Mouse (Mus musculus) liver, adult (tissue): Measurements from ENCODE around the gene Il10ra.

ENCODE experiments used
- GATA4 ChIP-seq: IDR thresholded peaks from 2 replicates; pipeline ENCODE4 v1.6.1; 2014; ENCODE audit warnings: mild to moderate bottlenecking, low read length; ENCODE audit not compliant: insufficient replicate concordance

Gene Il10ra

DNA sequence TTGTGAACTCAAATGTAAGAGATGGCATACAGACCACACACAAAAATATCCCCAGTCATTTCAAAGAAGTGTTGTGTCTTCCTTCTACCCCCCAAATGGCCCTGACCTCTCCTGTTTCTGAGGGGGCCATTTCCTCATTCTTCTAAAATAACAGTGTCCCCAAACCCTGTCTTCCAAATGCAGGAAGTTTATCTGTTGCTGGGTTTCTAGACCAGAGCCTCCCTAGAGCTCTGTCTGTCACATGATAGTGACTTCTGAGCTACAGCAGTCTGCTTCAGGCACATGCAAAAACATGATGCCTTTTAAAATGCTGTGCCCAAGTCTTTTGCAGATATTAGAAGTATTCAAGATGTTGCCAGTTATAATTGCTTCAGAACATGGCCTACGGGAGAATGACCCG, 5.7 kb upstream of the Il10ra start:
- TF ChIP-seq GATA4, result no peak

DNA sequence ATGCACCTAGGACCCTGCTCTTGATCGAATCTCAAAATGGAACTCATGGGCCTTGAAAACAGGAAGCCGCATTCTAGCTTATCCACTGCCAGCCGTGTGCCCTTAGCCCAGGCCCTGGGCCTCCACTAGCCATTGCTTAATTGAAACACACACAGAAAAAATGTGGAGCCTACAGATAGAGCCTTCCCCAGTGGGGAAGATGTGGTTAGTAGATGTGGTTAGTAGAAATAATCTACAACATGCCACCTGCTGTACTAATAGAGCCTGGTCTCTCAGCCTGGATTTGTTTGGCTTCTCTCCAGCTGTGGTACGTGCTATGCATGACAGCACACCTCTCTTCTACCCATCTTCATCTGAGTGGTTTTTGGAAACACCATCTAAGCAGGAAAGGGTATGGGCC, 5.3 kb upstream of the Il10ra start:
- TF ChIP-seq GATA4, result no peak

DNA sequence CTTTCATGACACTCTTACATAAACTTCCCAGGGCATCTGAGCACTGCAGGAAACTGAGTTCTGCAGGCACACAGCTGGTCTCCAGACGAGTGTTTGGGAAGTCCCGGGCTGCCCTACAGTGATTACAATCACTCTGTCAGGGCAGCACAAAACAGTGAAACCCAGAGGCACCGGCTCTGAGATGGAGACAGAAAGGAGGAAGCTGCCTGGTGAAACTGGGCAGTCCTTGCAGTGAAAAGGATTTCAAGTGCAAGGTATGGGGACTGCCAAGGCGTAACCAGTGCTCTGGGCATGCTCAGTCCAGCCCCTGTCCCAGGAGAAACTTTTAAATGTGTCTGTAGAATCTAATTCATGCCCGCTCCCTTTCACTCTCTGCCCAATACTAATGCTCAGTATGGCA, 3.3 kb upstream of the Il10ra start:
- no peak for TF ChIP-seq GATA4

DNA sequence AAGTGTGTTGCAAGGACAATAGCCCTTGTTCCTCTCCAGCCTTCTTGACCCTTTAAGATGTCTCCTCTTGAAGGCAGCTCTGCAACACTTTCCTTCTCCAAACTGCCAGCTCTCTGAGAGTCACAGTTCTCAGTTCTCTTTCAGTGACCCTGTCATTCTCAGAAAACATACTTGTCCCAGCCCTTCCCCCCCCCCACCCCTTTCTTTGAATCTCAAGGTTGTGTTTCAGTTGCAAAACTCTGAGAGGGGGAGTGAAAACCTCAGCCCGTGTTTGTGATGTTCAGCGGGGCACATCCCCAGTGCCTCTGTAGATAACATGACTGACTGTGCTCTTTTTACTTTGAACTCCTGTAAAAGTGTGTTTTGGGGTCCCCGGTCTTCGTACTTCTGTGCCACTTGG, 870 bp downstream of the Il10ra start:
- TF ChIP-seq GATA4, result no peak

DNA sequence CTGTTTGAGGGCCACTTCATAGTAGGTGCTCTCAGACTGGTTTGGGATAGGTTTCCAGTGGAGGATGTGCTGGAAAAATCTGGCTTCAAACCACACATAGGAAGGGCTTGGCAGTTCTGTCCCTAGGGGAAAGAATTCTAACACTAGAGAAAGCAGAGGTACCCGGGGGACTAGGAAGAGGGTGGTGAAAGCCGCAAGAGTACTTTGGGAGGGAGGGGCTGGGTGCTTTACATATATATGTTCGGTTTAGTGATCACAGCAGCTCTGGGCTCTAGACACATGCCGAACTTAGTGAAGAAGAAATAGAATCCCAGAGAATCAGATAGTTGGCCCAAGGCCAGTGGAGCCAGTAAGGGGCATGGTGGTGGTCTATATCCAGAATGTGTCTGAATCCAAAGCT, 1.9 kb downstream of the Il10ra start:
- TF ChIP-seq GATA4, result no peak

DNA sequence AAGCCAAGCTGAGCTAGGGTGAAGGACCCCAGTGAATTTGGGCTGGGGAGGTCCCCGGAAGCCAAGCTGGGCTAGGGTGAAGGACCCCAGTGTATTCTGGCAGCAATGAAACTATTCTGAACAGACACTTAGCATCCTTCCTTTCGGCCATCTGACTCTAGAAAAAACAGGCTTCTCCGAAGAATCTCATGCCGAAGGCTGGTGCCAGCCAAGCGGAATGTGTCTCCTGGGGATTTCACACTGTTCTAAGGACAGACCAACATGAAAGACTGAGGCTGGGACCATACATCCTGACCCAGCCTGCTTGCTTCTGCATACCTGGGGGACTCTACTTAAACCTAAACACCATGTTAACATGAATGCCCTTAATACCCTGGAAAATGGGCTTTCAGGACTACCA, 7.1 kb downstream of the Il10ra start:
- TF ChIP-seq GATA4, result no peak

DNA sequence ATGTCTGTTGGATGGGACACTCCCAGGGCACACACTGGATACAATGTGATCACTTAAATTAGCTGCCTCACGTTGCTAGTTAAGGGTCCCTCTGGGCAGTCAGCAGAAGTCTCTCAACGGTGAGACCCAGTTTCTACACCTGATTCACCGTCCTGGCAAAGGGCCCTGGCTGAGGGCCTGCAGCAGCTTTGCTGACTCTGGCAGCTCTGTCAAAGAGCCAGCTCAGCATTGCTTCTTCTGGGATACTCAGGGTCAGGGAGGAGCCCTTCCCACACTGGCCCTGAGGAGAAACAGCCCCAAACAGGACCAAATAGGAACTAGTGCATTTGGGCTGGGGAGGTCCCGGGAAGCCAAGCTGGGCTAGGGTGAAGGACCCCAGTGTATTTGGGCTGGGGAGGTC, 7.5 kb downstream of the Il10ra start:
- TF ChIP-seq GATA4, result no peak

DNA sequence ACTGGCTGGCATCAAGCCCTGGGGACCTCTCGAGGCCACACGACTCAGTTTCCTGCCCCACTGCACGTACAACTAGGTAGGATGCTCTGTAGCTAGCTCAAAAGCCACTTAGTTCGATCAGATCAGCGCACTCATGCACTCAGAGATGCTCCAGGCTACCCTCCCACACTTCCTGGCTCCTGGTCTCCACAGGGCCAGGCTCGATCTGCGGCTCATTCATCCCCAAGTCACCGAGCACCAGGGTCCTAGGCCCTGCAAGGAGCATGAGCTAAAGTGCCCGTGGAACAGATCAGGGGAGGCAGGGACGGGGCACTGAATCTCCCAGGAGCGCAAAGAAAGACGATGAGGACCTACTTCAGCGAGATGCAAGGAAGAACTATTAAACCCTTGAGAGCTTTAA, 9.9 kb downstream of the Il10ra start:
- no peak for TF ChIP-seq GATA4

DNA sequence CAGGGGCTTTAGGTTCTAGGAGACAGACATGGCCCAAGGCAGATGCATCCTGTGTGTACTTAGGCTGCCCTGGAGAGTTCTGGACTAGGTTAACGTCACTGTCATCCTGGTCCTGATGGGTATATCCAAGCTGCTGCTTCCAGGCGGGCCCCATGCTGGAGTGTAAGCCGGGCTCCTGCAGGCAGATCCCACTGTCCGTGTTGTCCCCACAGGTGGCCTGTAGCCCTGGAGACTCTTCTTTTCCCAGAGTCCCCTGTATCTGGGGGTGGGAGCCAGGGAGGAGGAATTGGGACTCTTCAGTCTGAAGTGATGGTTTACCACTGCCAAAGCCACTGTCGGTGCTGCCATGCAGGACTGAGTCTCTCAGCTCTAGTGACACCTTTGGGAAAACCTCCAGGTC, 13.0 kb downstream of the Il10ra start:
- TF ChIP-seq GATA4, result no peak

DNA sequence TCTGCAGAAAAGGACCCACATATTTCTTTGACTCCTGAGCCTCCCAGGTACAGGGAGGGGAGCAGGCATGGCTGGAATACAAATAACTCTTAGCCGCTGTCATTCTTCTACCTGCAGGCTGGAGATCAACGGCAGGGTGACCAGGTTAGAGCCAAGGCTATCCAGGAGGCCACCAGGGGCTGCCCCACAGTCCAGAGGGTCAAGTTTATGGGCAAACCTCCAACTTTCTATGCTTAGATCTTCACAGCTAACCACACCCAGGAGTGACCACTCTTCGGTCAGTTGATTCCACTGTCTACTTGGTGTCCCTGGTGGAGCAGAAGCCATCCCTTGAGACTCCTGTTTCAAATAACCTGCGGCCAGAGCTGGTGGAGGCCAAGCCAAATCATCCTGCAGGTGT, 13.5 kb downstream of the Il10ra start:
- TF ChIP-seq GATA4, result no peak

DNA sequence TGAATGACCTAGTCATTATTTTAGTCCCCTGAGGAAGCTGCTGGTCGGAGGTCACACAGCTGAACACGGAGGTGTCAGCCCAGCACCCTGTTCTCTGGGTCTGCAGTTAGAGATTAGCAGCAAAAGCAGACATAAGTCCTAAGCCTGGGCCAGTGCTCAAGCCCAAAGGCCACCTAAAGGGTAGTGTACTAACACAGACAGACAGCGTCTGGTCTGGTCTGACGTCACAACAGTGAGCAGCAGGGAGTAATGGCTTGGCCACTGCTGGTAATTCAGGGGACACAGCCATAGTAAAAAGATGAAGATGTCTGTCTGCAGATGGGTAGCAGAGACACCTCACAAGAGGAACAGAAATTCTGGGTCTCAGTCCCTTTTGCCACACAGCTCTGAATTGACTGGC, 14.3 kb downstream of the Il10ra start:
- TF ChIP-seq GATA4, result no peak

DNA sequence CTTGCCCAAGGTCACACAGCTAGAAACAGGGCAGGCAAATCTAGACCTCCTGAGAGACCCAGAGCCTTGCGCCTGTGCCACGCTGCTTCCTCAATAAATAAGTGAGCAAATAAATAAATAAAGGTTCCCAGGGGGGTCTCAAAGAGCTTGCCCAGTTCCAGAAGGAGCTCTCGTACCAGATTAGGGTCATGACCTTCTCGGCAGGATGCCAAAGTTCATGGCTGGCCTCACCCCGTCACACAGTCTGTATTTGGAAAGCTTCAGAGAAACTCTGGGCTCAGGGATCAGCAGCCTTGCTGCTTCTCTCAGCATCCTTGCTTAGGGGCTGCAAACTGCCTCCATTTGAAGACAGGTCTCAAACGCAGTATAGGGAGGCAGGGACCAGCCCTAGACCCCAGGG, 14.9 kb downstream of the Il10ra start:
- no peak for TF ChIP-seq GATA4

DNA sequence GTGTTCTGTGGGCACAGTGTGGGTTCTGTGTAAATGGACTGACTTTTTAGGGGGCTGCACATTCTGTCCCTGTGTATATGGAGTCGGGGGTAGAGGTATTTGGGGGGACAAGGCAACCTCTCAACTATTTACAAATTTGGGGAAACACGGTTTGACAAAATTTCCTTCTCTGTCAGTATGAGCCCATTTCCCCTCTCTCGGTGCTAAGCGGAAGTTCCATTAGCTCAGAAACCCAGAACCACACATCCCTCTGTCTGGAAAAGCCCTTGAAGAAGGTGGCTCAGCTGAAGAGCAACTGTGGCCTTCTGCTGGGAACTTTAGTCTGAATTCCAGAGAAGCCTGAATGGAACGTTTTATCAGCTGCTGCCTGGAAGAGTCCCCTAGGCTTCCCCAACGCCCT, 16.6 kb downstream of the Il10ra start:
- TF ChIP-seq GATA4, result no peak

DNA sequence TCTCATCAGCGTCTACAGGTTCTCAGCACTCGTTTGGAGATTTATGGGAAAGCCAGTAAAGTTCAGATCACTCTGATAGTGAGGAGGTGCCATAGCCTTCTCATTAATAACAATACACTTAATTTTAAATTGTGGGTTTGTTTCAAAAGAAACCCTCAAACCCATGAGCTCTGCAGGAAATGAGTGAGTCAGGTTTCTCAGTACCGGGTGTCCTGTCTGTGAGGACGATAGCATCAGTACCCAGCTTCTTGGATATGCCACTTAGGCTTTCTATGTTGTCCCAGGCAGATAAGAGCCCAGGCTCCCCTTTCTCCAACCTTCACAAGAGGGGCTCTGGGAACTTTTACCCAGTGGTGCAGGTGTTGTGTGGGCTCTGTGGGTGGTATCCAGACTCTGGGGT, 17.0 kb downstream of the Il10ra start:
- TF ChIP-seq GATA4, result no peak

DNA sequence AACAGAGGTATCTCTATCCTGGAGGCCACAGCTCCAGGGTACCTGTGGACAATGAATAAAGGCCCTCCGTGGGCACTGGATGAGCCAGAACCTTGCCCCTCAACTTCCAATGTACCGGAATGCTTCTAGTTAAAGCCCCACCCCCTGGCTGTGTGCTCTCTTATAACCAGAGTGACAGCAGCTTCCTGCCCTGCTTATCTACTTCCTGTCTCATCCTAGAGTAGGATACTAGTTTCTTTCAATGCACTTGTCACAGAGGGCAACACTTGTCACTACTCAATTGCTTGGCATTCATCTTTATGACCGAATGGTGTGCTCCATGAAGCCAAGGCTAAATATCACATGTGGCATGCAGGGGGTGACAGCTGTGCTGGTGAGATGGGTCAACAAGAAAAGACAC, 17.7 kb downstream of the Il10ra start:
- TF ChIP-seq GATA4, result no peak

DNA sequence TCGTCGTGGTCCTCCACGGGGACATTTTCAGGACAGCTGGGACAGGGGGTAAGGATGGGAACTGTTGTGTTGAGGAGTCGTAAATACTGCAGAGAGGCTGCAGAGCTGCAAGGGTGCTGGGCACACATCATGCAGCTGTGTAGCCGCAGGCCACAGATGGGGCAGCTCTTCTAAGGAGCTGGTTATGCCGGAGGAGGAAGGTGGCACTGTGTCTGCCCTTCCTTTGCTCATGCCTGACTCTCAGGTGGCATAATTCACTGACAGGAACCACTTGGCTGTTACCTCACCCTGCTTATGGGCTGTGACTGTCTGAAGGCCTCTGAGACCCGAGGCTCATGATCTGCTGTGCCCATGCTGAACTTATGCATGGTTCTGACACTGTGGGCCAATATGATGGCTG, 18.6 kb downstream of the Il10ra start:
- no peak for TF ChIP-seq GATA4

DNA sequence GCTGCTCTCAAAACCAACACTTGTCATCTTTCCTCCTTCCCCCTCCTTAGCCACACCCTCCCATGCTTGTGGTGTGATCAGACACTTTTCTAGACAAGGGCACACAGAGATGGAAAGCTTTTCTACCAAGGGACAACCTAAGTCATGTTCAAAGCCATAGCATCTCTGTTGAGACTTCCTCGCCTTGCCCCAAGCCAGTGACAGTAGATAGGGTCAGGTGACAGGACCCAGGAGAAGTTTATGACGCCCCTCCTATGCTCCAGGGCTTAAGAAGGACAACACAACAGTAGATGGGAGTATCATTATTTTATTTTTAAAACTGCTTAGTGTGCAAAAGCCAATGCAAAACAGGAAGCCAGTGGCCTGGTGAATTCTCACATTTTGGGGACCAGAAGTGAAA, 21.4 kb downstream of the Il10ra start:
- TF ChIP-seq GATA4, result no peak

DNA sequence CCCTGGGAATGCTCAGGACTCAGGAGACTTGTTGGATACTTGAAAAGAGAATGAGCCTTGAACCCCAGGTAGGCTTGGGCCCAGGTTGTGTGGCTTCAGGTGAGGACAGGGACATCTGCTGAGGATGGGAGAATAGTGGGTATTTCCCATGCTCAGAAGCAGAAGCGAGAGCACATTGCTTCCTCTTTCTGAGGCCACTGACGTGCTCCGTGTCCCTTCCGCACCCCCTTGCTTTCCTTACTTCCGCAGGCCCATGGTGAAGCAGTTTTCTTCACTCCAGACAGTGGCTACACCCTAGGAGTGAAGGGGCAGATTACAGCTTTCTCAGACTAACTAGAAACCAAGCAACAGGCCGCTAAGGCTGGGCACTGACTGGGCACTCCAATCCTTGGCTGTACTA, 22.9 kb downstream of the Il10ra start:
- TF ChIP-seq GATA4, result no peak
